Mouse (Mus musculus) CH12.LX (cell line): ENCODE results near the gene Ifi35.

Experiments used
- CHD2 ChIP-seq: IDR thresholded peaks from 2 replicates; pipeline ENCODE4 v1.6.1; 2011; ENCODE audit warnings: low read length, improper control_type of control experiment
- MAFK ChIP-seq: IDR thresholded peaks from 2 replicates; pipeline ENCODE4 v1.6.1; 2011; ENCODE audit warnings: low read length, improper control_type of control experiment; ENCODE audit not compliant: insufficient replicate concordance
- POLR2A ChIP-seq: IDR thresholded peaks from 2 replicates; pipeline ENCODE4 v1.6.1; 2011; ENCODE audit warnings: low read depth, mild to moderate bottlenecking, improper control_type of control experiment, low read length

GRCm38 (mm10) chr11:101420148-101420547 is 28.1 kb upstream of the Ifi35 start:
- TF ChIP-seq MAFK (no peak), POLR2A (no peak), CHD2 (no peak)
